ENCODE assay signal across 9 mouse cellular contexts in genomic region chr2:92727241-92727640, GRCm38 (mm10).
DNase-seq lines count a peak whose midpoint lies in the region; ATAC-seq lines count a peak whose summit lies in the region.
"Had no signal": no experiment of that assay in that cellular context is flagged by ENCODE, and none has a peak within 500 bp of the region (broad histone marks: within the 10 kb centered on the region; RNA-seq: fewer than 3 reads in every experiment).

No protein-coding gene starts in this region.

- H3K36me3 ChIP-seq in forebrain, embryonic 11.5 days (ENCODE audit: control insufficient read depth, insufficient read depth, low read length), result no peaks in the 10 kb centered on the region
- no peaks in the 10 kb centered on the region for H3K36me3 ChIP-seq in forebrain, embryonic 16.5 days (ENCODE audit: control insufficient read depth, insufficient read depth)
- no peaks in the 10 kb centered on the region for H3K36me3 ChIP-seq in midbrain, embryonic 13.5 days

- no peaks in the 10 kb centered on the region for H3K27me3 ChIP-seq in forebrain, embryonic 11.5 days (ENCODE audit: control insufficient read depth, insufficient read depth, low read length)
- H3K27me3 ChIP-seq in forebrain, embryonic 16.5 days (replicated peaks; ENCODE audit: control insufficient read depth, insufficient read depth, low read length), result no peaks in the 10 kb centered on the region
- H3K27me3 ChIP-seq in midbrain, embryonic 13.5 days, result no peaks in the 10 kb centered on the region

- no peak overlapping the region for H3K4me2 ChIP-seq in forebrain, embryonic 11.5 days (ENCODE audit: low read depth, low read length, severe bottlenecking)
- H3K4me2 ChIP-seq in forebrain, embryonic 16.5 days (ENCODE audit: low read length), result no peak overlapping the region
- H3K4me2 ChIP-seq in midbrain, embryonic 13.5 days (replicated peaks), result no peak overlapping the region

- no peak overlapping the region for H3K27ac ChIP-seq in forebrain, embryonic 11.5 days (ENCODE audit: low read depth, low read length)
- no peak overlapping the region for H3K27ac ChIP-seq in forebrain, embryonic 16.5 days (ENCODE audit: low read length)
- H3K27ac ChIP-seq in midbrain, embryonic 13.5 days, result peak overlapping the region; percentile 80

- no peak for ATAC-seq in forebrain, embryonic 11.5 days (replicated peaks; ENCODE audit: low FRiP score)
- no peak for ATAC-seq in forebrain, embryonic 16.5 days
- ATAC-seq in midbrain, embryonic 13.5 days, result no peak; the same call in 1 of the 2 replicates

- peak; percentile 23 for DNase-seq in forebrain, embryonic 11.5 days (ENCODE audit: low spot score)
- peak; percentile 46 for DNase-seq in kidney, postnatal 10 days
- no peak for DNase-seq in kidney, postnatal 14 days
- peak; percentile 78 for DNase-seq in adrenal gland, postnatal 14 days
- DNase-seq in cerebellum, adult 9-10 months, result no peak
- no peak for DNase-seq in urinary bladder, adult 2 months (ENCODE audit: low spot score)
- DNase-seq: thymus, postnatal 36 days had no signal

- H3K9me3 ChIP-seq in forebrain, embryonic 11.5 days (ENCODE audit: control insufficient read depth, low read length), result no peaks in the 10 kb centered on the region
- no peaks in the 10 kb centered on the region for H3K9me3 ChIP-seq in forebrain, embryonic 16.5 days (ENCODE audit: control insufficient read depth, low read length)
- H3K9me3 ChIP-seq in midbrain, embryonic 13.5 days, result no peaks in the 10 kb centered on the region

- 92% methylated on average over 2 of the region's 2 CpGs for WGBS in forebrain, embryonic 11.5 days
- 89% methylated on average over 2 of the region's 2 CpGs for WGBS in forebrain, embryonic 16.5 days
- WGBS in midbrain, embryonic 13.5 days, result 87% methylated on average over 2 of the region's 2 CpGs

- no peak overlapping the region; the same call in 1 of the 2 replicates for H3K9ac ChIP-seq in forebrain, embryonic 11.5 days (ENCODE audit: low read length)
- no peak overlapping the region for H3K9ac ChIP-seq in forebrain, embryonic 16.5 days (replicated peaks; ENCODE audit: low read depth, low read length)
- H3K9ac ChIP-seq in midbrain, embryonic 13.5 days (replicated peaks), result no peak overlapping the region

- H3K4me1 ChIP-seq in forebrain, embryonic 11.5 days (replicated peaks; ENCODE audit: control insufficient read depth, insufficient read depth, low read length), result peaks cover 7% of the 10 kb centered on the region
- peaks cover 5% of the 10 kb centered on the region for H3K4me1 ChIP-seq in forebrain, embryonic 16.5 days (replicated peaks; ENCODE audit: control insufficient read depth, insufficient read depth, low read length)
- H3K4me1 ChIP-seq in midbrain, embryonic 13.5 days (replicated peaks), result peaks cover 30% of the 10 kb centered on the region

- H3K4me3 ChIP-seq in forebrain, embryonic 11.5 days (ENCODE audit: low read depth, low read length), result no peak overlapping the region
- no peak overlapping the region for H3K4me3 ChIP-seq in forebrain, embryonic 16.5 days (replicated peaks; ENCODE audit: low read length)
- no peak overlapping the region for H3K4me3 ChIP-seq in midbrain, embryonic 13.5 days (replicated peaks)

Comparison
In these comparisons a context has a peak if more than half of its experiments do, and no peak if none do; other contexts are left out.
1. DNase-seq: peak in forebrain, embryonic 11.5 days (single experiment), kidney, postnatal 10 days (single experiment) and adrenal gland, postnatal 14 days (single experiment); none in kidney, postnatal 14 days (single experiment), cerebellum, adult 9-10 months (single experiment) and urinary bladder, adult 2 months (single experiment).